In genomic region chr4:140700269-140701018, GRCm38 (mm10) we compare ENCODE assay signal across 8 mouse cellular contexts. TPM values are rescaled to one million over a fixed set of nuclear protein-coding genes. Genes with fewer than 3 reads are reported as not detected.
DNase-seq lines count a peak whose midpoint lies in the region; ATAC-seq lines count a peak whose summit lies in the region.

Gene Rcc2, plus strand, starts transcription at chr4:140700541.

- no peak for ATAC-seq in embryonic facial prominence, embryonic 15.5 days (ENCODE audit: insufficient number of reproducible peaks, low FRiP score, low TSS enrichment, low read depth)
- ATAC-seq in hindbrain, embryonic 11.5 days (ENCODE audit: low FRiP score): no peak
- no peak for ATAC-seq in liver, embryonic 13.5 days (ENCODE audit: low read depth)
- no peak for ATAC-seq in stomach, embryonic 15.5 days (ENCODE audit: insufficient read depth, low FRiP score, low read depth)

- no peaks in the 10 kb centered on the region for H3K9me3 ChIP-seq in embryonic facial prominence, embryonic 15.5 days (replicated peaks)
- H3K9me3 ChIP-seq in hindbrain, embryonic 11.5 days (ENCODE audit: control insufficient read depth, low read length): no peaks in the 10 kb centered on the region
- H3K9me3 ChIP-seq in liver, embryonic 13.5 days (replicated peaks): no peaks in the 10 kb centered on the region
- H3K9me3 ChIP-seq in stomach, embryonic 15.5 days: no peaks in the 10 kb centered on the region

- peak within 1 kb of the TSS; percentile 85 for H3K4me3 ChIP-seq in embryonic facial prominence, embryonic 15.5 days (replicated peaks)
- H3K4me3 ChIP-seq in hindbrain, embryonic 11.5 days (ENCODE audit: low read depth, low read length): peak within 1 kb of the TSS; percentile 97
- peak within 1 kb of the TSS; percentile 95 for H3K4me3 ChIP-seq in liver, embryonic 13.5 days (replicated peaks)
- peak within 1 kb of the TSS; percentile 86 for H3K4me3 ChIP-seq in stomach, embryonic 15.5 days (replicated peaks)

- 3% methylated on average over 20 of the region's 20 CpGs for WGBS in embryonic facial prominence, embryonic 15.5 days
- WGBS in hindbrain, embryonic 11.5 days: 8% methylated on average over 20 of the region's 20 CpGs
- WGBS in liver, embryonic 13.5 days (ENCODE audit: insufficient replicate concordance): 5% methylated on average over 20 of the region's 20 CpGs
- 10% methylated on average over 20 of the region's 20 CpGs for WGBS in stomach, embryonic 15.5 days

- peak within 1 kb of the TSS; percentile 86 for H3K4me2 ChIP-seq in embryonic facial prominence, embryonic 15.5 days (replicated peaks)
- peak within 1 kb of the TSS; percentile 84 for H3K4me2 ChIP-seq in hindbrain, embryonic 11.5 days (replicated peaks; ENCODE audit: low read depth, low read length)
- peak within 1 kb of the TSS; percentile 96 for H3K4me2 ChIP-seq in liver, embryonic 13.5 days
- H3K4me2 ChIP-seq in stomach, embryonic 15.5 days: peak within 1 kb of the TSS; percentile 90

- peak within 1 kb of the TSS; percentile 85 for H3K9ac ChIP-seq in embryonic facial prominence, embryonic 15.5 days
- H3K9ac ChIP-seq in hindbrain, embryonic 11.5 days (ENCODE audit: low read depth, low read length): peak within 1 kb of the TSS; percentile 95
- H3K9ac ChIP-seq in liver, embryonic 13.5 days: peak within 1 kb of the TSS; percentile 98
- peak within 1 kb of the TSS; percentile 87 for H3K9ac ChIP-seq in stomach, embryonic 15.5 days

- H3K27me3 ChIP-seq in embryonic facial prominence, embryonic 15.5 days: no peaks in the 10 kb centered on the region
- peaks cover 22% of the 10 kb centered on the region for H3K27me3 ChIP-seq in hindbrain, embryonic 11.5 days (ENCODE audit: control insufficient read depth, insufficient read depth, low read length)
- H3K27me3 ChIP-seq in liver, embryonic 13.5 days: no peaks in the 10 kb centered on the region
- H3K27me3 ChIP-seq in stomach, embryonic 15.5 days (replicated peaks): no peaks in the 10 kb centered on the region

- H3K4me1 ChIP-seq in embryonic facial prominence, embryonic 15.5 days: peaks cover 44% of the 10 kb centered on the region
- peaks cover 9% of the 10 kb centered on the region for H3K4me1 ChIP-seq in hindbrain, embryonic 11.5 days (replicated peaks; ENCODE audit: control insufficient read depth, insufficient read depth, low read length)
- peaks cover 75% of the 10 kb centered on the region for H3K4me1 ChIP-seq in liver, embryonic 13.5 days (replicated peaks)
- H3K4me1 ChIP-seq in stomach, embryonic 15.5 days: peaks cover 30% of the 10 kb centered on the region

- 0 out of 2 replicates have a peak, but pooled peaks cover 1% of the 10 kb centered on the region for H3K36me3 ChIP-seq in embryonic facial prominence, embryonic 15.5 days
- no peaks in the 10 kb centered on the region for H3K36me3 ChIP-seq in hindbrain, embryonic 11.5 days (ENCODE audit: control insufficient read depth, insufficient read depth, low read length)
- H3K36me3 ChIP-seq in liver, embryonic 13.5 days: peaks cover 18% of the 10 kb centered on the region
- H3K36me3 ChIP-seq in stomach, embryonic 15.5 days: 0 out of 2 replicates have a peak, but pooled peaks cover 3% of the 10 kb centered on the region

- no peak for DNase-seq in layer of hippocampus, adult 18-20 months (ENCODE audit: low spot score in 2 of 2)
- no peak for DNase-seq in layer of hippocampus, adult 9-10 months (ENCODE audit: low spot score)
- DNase-seq in MN1 (ENCODE audit: low spot score): peak; percentile 33
- DNase-seq in hindbrain, embryonic 11.5 days (ENCODE audit: low spot score): no peak
- no peak for DNase-seq in liver, embryonic 13.5 days
- no peak for DNase-seq in ovary, postnatal 14 days (ENCODE audit: low spot score)

- H3K27ac ChIP-seq in embryonic facial prominence, embryonic 15.5 days (replicated peaks): peak within 1 kb of the TSS; percentile 98
- H3K27ac ChIP-seq in hindbrain, embryonic 11.5 days (ENCODE audit: low read depth, low read length): peak within 1 kb of the TSS; percentile 99
- H3K27ac ChIP-seq in liver, embryonic 13.5 days: peak within 1 kb of the TSS; percentile 97
- H3K27ac ChIP-seq in stomach, embryonic 15.5 days: peak within 1 kb of the TSS; percentile 98

RNA-seq across cellular contexts. Expression of gene Rcc2, which starts in this region (rescaled TPM):
- 10 to 100 TPM; 94.5 to 95.9 TPM for total RNA-seq in layer of hippocampus, adult 18-20 months (2021)
- 47.0 and 55.0 TPM in 2 replicates for polyA plus RNA-seq in embryonic facial prominence, embryonic 15.5 days (2015; fragmentation: Nextera tagmentation; extraction: Ambion mirVana)
- polyA plus RNA-seq in hindbrain, embryonic 11.5 days (2014; fragmentation: Nextera tagmentation; extraction: Ambion mirVana): 44.3 and 59.6 TPM in 2 replicates
- polyA plus RNA-seq in liver, embryonic 13.5 days (2015; fragmentation: Nextera tagmentation; extraction: Ambion mirVana): 20.6 and 25.7 TPM in 2 replicates
- polyA plus RNA-seq in stomach, embryonic 15.5 days (2015; fragmentation: Nextera tagmentation; extraction: Ambion mirVana): 46.5 and 47.9 TPM in 2 replicates
